Mouse (Mus musculus): Measurements from ENCODE around the gene Cul9.

DNA sequence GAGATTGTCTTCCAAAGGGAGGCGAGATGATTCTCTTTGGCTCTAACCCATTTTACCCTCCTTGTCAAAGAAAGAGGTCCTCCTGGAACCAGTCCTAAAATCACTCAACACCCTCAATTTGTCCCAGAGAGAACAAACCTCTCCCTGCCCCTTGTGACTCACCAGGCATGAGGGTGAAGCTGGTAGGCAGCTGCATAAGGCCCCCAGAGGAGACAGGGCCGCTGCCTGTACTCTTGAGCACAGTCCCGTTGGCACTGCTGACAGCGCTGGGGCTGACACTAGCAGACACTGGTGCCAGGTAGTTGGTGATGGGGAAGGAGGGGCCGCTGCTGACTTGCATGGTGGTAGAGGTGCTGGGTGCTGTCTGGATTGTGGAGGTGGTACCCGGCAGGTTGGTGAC is 5.2 kb upstream of the Cul9 start:
- no peak for TF ChIP-seq CTCF (IDR thresholded peaks at IDR 0.05; ENCODE audit: low read depth)
- no peak for TF ChIP-seq EP300 (IDR thresholded peaks at IDR 0.05; ENCODE audit: low read depth)
